Mouse (Mus musculus) megakaryocyte-erythroid progenitor cell, adult 5 weeks (primary cell): ENCODE data around the gene Akna. TPM values are rescaled to one million over a fixed set of nuclear protein-coding genes. Genes with fewer than 3 reads are reported as not detected.

Experiments
- polyA plus RNA-seq: library from polyadenylated mRNA; stranded (reverse); fragments of >175 nt; gene quantifications from 2 replicates; pipeline ENCODE4 v1.2.3, GENCODE M21; 2012

Akna gene
- 61.6 and 76.7 TPM in 2 replicates for polyA plus RNA-seq

GRCm38 (mm10) chr4:63403040-63403959 is at the start of gene Akna:
Gene Akna, minus strand, starts transcription at chr4:63403354.

GRCm38 (mm10) chr4:63362150-63362549 is 41.0 kb downstream of the Akna start, which contains the start of gene Orm2:
Gene Orm2, plus strand, starts transcription at chr4:63362449.

GRCm38 (mm10) chr4:63355877-63356665 is 47.1 kb downstream of the Akna start, which contains the start of gene Orm3:
Gene Orm3, plus strand, starts transcription at chr4:63356162.

GRCm38 (mm10) chr4:63344295-63344694 is 58.9 kb downstream of the Akna start, which contains the start of gene Orm1:
Gene Orm1, plus strand, starts transcription at chr4:63344560.

Other genes with a start within 250 kb of the Akna start
- gene Ambp, start 248.6 kb downstream of the Akna start, polyA plus RNA-seq = 0.51 and 1.6 TPM in 2 replicates
- gene Kif12, start 231.2 kb downstream of the Akna start, polyA plus RNA-seq = not detected in 2 replicates
- gene Col27a1, start 189.3 kb downstream of the Akna start, polyA plus RNA-seq = 0.81 and 1.4 TPM in 2 replicates
- gene Orm1, start 58.8 kb downstream of the Akna start, polyA plus RNA-seq = 0.23 and 1.4 TPM in 2 replicates
- gene Orm3, start 47.2 kb downstream of the Akna start, polyA plus RNA-seq = 0.07 TPM in 1 of 2 replicates, not detected in the other
- not detected in 2 replicates for gene Orm2, start 40.9 kb downstream of the Akna start, polyA plus RNA-seq
- gene Whrn, start 92.6 kb upstream of the Akna start, polyA plus RNA-seq = 11.8 and 14.1 TPM in 2 replicates
- 105 and 115 TPM in 2 replicates for gene Atp6v1g1, start 141.4 kb upstream of the Akna start, polyA plus RNA-seq
- gene Tmem268, start 155.4 kb upstream of the Akna start, polyA plus RNA-seq = 4.7 and 7.0 TPM in 2 replicates
- not detected in 2 replicates for gene Gm11213, start 201.9 kb upstream of the Akna start, polyA plus RNA-seq
- not detected in 2 replicates for gene Tex48, start 219.1 kb upstream of the Akna start, polyA plus RNA-seq